Mouse (Mus musculus) forebrain, embryonic 14.5 days (tissue): ENCODE measurements around the gene Vmn1r93. TPM values are rescaled to one million over a fixed set of nuclear protein-coding genes. Genes with fewer than 3 reads are reported as not detected.
"Not testable (repeated sequence)": the region's sequence is repeated elsewhere in the genome, so short reads cannot be mapped to it uniquely, and the experiment has no call there.

Experiments used
- ATAC-seq: fragments of 200-750 bp; cut with Nextera tagmentation; 2 replicates; pipeline ENCODE4 v1.8.0; 2017; ENCODE audit warnings: mild to moderate bottlenecking, moderate library complexity
- DNase-seq: peaks from one replicate; pipeline ENCODE4 v3.0.0-alpha.2; 2015; ENCODE audit warnings: low spot score
- H3K27ac ChIP-seq: fragments of 300-500 bp; sonication (generic); 2 replicates; pipeline ENCODE4 v1.5.1; 2014; ENCODE audit warnings: low read depth, mild to moderate bottlenecking, control low read depth, low read length, moderate library complexity
- H3K27me3 ChIP-seq: fragments of 300-500 bp; sonication (generic); replicated peaks from 2 replicates; pipeline ENCODE4 v1.6.1; 2014; ENCODE audit warnings: low read length, control low read depth, mixed read lengths; ENCODE audit not compliant: control insufficient read depth, insufficient read depth
- H3K36me3 ChIP-seq: fragments of 300-500 bp; sonication (generic); 2 replicates; pipeline ENCODE4 v1.6.1; 2014; ENCODE audit warnings: low read length, control low read depth; ENCODE audit not compliant: control insufficient read depth, insufficient read depth
- H3K4me1 ChIP-seq: fragments of 300-500 bp; sonication (generic); 2 replicates; pipeline ENCODE4 v1.6.1; 2014; ENCODE audit warnings: antibody characterized with exemption, low read length, control low read depth; ENCODE audit not compliant: control insufficient read depth, insufficient read depth
- H3K4me2 ChIP-seq: fragments of 300-500 bp; sonication (generic); 2 replicates; pipeline ENCODE4 v1.6.1; 2014; ENCODE audit warnings: mild to moderate bottlenecking, control low read depth, low read length
- H3K4me3 ChIP-seq: fragments of 300-500 bp; sonication (generic); 2 replicates; pipeline ENCODE4 v1.5.1; 2014; ENCODE audit warnings: low read depth, low read length, control low read depth
- H3K9ac ChIP-seq: fragments of 300-500 bp; sonication (generic); 2 replicates; pipeline ENCODE4 v1.6.1; 2014; ENCODE audit warnings: mild to moderate bottlenecking, low read length, control low read depth, moderate library complexity
- H3K9me3 ChIP-seq: fragments of 300-500 bp; sonication (generic); replicated peaks from 2 replicates; pipeline ENCODE4 v1.6.1; 2016; ENCODE audit warnings: low read length, control low read depth, mixed read lengths; ENCODE audit not compliant: control insufficient read depth
- WGBS: fragments of 180-500 bp; shearing (Covaris S2); extraction: QIAGEN DNeasy Blood & Tissue Kit; methylation state at CpG from one replicate; pipeline ENCODE4 v1.1.7; 2014; 5-methylcytosine and 5-hydroxymethylcytosine counted together
- polyA plus RNA-seq: library from polyadenylated mRNA; unstranded; fragments of >200 nt; fragmentation: Nextera tagmentation; extraction: Ambion mirVana; gene quantifications from 2 replicates; pipeline ENCODE4 v1.2.1, GENCODE M21; 2014

Vmn1r93 gene
- polyA plus RNA-seq, result not detected in 2 replicates

DNA sequence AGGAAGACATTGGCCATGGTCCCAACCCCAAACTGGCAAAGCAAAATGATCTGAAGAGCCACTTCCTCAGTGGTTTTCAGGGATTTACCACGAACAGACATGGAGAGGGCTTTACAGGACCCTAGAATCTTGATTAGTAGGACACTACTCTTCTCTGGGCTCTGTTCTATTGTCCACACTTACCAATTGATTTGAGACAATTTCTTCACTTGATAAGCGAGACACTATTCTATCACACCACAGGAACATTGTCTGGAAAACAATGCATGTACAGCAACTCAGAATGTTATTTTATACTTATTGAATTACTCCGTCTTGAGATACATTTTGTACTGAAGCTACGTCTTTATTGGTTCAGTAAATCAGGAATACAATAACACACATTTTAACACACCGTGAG is at the start of gene Vmn1r93:
Gene Vmn1r93, minus strand, starts transcription at position 101 of the 400 bp plus-strand sequence.
- not testable (repeated sequence) for H3K9me3 ChIP-seq, H3K4me2 ChIP-seq, H3K27me3 ChIP-seq, H3K9ac ChIP-seq, H3K4me3 ChIP-seq, DNase-seq, H3K4me1 ChIP-seq, ATAC-seq, H3K27ac ChIP-seq, H3K36me3 ChIP-seq
- no CpG with 5 or more reads among the region's 5 CpGs for WGBS

DNA sequence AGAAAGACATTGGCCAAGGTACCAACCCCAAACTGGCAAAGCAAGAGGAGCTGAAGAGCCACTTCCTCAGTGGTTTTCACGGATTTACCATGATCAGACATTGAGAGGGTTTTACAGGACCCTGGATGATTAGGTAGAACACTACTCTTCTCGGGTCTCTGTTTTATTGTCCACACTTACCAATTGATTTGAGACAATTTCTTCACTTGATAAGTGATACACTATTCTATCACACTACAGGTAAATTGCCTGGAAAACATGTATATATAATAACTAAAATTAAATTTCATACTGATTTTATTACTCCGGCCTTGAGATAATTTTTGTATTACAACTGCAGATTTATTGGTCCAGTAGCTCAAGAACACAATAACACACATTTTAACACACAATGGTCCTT is 29.4 kb upstream of the Vmn1r93 start, which contains the start of gene Vmn1r94:
Gene Vmn1r94, minus strand, starts transcription at position 101 of the 400 bp plus-strand sequence.
- not testable (repeated sequence) for H3K9ac ChIP-seq, H3K27ac ChIP-seq, H3K4me2 ChIP-seq, H3K27me3 ChIP-seq, H3K4me1 ChIP-seq, ATAC-seq, H3K36me3 ChIP-seq, H3K4me3 ChIP-seq, H3K9me3 ChIP-seq, DNase-seq
- WGBS, result no CpG with 5 or more reads among the region's 3 CpGs

DNA sequence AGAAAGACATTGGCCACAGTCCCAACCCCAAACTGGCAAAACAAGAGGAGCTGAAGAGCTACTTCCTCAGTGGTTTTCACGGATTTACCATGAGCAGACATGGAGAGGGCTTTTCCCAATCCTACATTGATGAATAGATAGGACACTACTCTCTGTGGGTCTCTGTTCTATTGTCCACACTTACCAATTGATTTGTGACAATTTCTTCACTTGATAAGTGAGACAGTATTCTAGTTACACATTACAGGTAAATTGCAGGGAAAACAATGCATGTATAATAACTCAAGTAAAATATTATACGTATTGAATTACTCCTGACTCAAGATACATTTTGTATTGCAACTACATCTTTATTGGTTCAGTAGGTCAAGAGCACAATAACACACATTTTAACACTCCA is 16.4 kb downstream of the Vmn1r93 start, which contains the start of gene Gm16442:
Gene Gm16442, minus strand, starts transcription at position 101 of the 400 bp plus-strand sequence.
- H3K9me3 ChIP-seq, ATAC-seq: not testable (repeated sequence)
- WGBS, result no CpG with 5 or more reads among the region's 2 CpGs

DNA sequence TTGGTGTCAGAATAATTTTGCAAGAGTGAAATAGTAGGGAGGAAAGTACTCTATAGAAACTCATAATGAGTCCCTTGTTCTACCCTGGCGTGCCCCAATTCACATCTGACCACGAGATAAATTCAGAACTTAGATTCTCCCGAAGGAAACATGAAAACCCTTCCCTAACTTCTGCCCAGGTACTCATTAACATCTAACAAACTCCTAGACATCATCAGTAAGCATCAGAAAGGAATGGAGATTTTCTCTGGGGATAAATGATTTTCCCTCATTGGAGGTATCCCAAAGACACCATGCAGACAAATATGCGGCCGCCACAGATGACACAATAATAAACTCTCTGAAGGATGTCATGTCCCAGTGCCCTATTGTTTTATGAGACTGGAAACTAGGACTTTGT is 39.5 kb downstream of the Vmn1r93 start, which contains the start of gene Vmn1r91:
Gene Vmn1r91, plus strand, starts transcription at position 301 of the 400 bp plus-strand sequence.
- DNase-seq, H3K4me1 ChIP-seq, H3K27ac ChIP-seq, H3K9me3 ChIP-seq, ATAC-seq, H3K36me3 ChIP-seq, H3K4me3 ChIP-seq, H3K4me2 ChIP-seq, H3K27me3 ChIP-seq, H3K9ac ChIP-seq: not testable (repeated sequence)
- WGBS, result 88% methylated on average over 5 of the region's 5 CpGs

More for the DNA sequence above, 16.4 kb downstream of the Vmn1r93 start, which contains the start of gene Gm16442:
- not testable (repeated sequence) for H3K27me3 ChIP-seq, H3K4me2 ChIP-seq, H3K4me3 ChIP-seq, H3K4me1 ChIP-seq, DNase-seq, H3K9ac ChIP-seq, H3K36me3 ChIP-seq, H3K27ac ChIP-seq

Other genes starting within 250 kb of the Vmn1r93 start
- gene Pvr, start 217.9 kb downstream of the Vmn1r93 start, polyA plus RNA-seq, result 3.2 and 5.0 TPM in 2 replicates
- not detected in 2 replicates for gene Igsf23, start 188.3 kb downstream of the Vmn1r93 start, polyA plus RNA-seq
- gene Ceacam20, start 173.7 kb downstream of the Vmn1r93 start, polyA plus RNA-seq, result not detected in 2 replicates
- not detected in 2 replicates for gene Nlrp9b, start 147.6 kb downstream of the Vmn1r93 start, polyA plus RNA-seq
- not detected in 2 replicates for gene Vmn1r91, start 39.4 kb downstream of the Vmn1r93 start, polyA plus RNA-seq
- gene Gm16442, start 16.5 kb downstream of the Vmn1r93 start, polyA plus RNA-seq, result not detected in 2 replicates
- gene Vmn1r94, start 29.3 kb upstream of the Vmn1r93 start, polyA plus RNA-seq, result not detected in 2 replicates
- gene Vmn1r95, start 54.6 kb upstream of the Vmn1r93 start, polyA plus RNA-seq, result not detected in 2 replicates
- not detected in 2 replicates for gene Gm6164, start 66.5 kb upstream of the Vmn1r93 start, polyA plus RNA-seq
- gene Gm4498, start 94.7 kb upstream of the Vmn1r93 start, polyA plus RNA-seq, result not detected in 2 replicates
- not detected in 2 replicates for gene Gm5890, start 123.7 kb upstream of the Vmn1r93 start, polyA plus RNA-seq
- gene Gm4133, start 195.0 kb upstream of the Vmn1r93 start, polyA plus RNA-seq, result not detected in 2 replicates
- not detected in 2 replicates for gene Gm5728, start 236.3 kb upstream of the Vmn1r93 start, polyA plus RNA-seq